Mouse (Mus musculus): Measurements from ENCODE around the gene Ccdc84. TPM values are rescaled to one million over a fixed set of nuclear protein-coding genes. Genes with fewer than 3 reads are reported as not detected.
A peak's percentile ranks its signal among the peaks of the same experiment; 100 is the strongest.

Ccdc84 gene
- polyA plus RNA-seq, 1 experiment from 2014 or later, result 35.7 TPM

DNA sequence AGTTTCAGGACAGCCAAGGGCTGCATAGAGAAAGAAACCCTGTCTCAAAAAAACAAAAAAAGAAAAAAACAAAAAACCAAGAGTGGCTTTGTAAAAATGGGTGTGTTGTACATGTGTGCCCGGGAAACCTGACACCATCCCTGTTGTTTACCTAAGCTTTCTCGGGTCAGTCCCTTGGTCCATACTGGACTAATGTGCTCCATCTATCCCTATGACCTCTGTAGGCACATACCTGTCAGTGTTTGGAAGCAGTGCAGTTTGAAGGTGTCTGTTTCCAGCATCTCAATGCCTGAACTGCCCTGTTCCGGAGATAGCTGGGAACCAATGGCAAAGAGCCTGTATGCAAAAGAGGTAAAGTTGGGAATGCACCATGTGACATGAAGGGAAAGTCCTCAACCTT, 13.4 kb downstream of the Ccdc84 start:
- H3K36me3 ChIP-seq, result peaks cover 63% of the 10 kb centered on the region
- H3K27me3 ChIP-seq (replicated peaks), result no peaks in the 10 kb centered on the region
- ATAC-seq (ENCODE audit: low FRiP score, low read depth), result no peak
- H3K27ac ChIP-seq, result no peak overlapping the region
- H3K4me1 ChIP-seq, result peaks cover 11% of the 10 kb centered on the region
- WGBS, result 86% methylated on average over 3 of the region's 3 CpGs
- H3K4me3 ChIP-seq, result no peak overlapping the region
- no peak overlapping the region for H3K4me2 ChIP-seq (replicated peaks)
- H3K9ac ChIP-seq, result no peak overlapping the region
- H3K9me3 ChIP-seq, result no peaks in the 10 kb centered on the region

DNA sequence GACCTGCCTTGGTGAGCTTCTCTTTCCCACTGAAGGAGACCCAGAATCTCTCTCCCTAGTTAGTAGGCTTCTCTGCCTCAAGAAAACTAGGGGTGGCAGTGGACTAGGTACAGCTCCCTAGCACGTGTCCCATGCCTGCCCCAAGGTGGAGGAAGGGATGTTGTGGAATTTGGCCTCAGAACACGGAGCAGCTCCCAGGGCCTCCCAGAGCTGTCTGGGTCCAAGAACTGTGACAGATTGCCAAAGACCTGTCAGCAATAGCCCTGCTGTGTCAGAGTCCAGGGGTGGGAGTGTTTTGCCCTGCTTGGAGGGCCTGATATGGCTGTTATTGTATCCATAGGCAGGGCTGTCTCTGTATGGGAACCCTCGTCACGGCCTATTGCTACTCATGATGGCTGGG, 17.3 kb downstream of the Ccdc84 start:
- Histone ChIP-seq H3K4me2 (replicated peaks) (no peak overlapping the region), H3K9me3 (no peaks in the 10 kb centered on the region), H3K36me3 (peaks cover 66% of the 10 kb centered on the region), H3K4me1 (peaks cover 24% of the 10 kb centered on the region), H3K27ac (no peak overlapping the region), H3K9ac (no peak overlapping the region), H3K4me3 (no peak overlapping the region; the same call in 1 of the 2 replicates), H3K27me3 (replicated peaks) (no peaks in the 10 kb centered on the region)
- 90% methylated on average over 4 of the region's 4 CpGs for WGBS
- ATAC-seq (ENCODE audit: low FRiP score, low read depth), result no peak

DNA sequence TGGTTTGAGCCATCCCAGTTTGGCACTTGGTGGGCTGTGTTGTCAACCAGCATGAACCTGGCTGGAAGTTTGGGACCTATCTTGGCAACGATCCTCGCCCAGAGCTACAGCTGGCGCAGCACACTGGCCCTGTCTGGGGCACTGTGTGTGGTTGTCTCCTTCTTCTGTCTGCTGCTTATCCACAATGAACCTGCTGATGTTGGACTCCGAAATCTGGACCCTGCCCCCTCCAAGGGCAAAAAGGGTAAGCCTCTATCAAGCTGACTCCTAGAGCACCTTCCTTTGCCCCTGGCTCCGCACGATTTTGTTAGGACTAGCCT, 18.6 kb downstream of the Ccdc84 start:
- Histone ChIP-seq H3K9ac (no peak overlapping the region), H3K4me3 (no peak overlapping the region), H3K4me1 (peaks cover 22% of the 10 kb centered on the region), H3K9me3 (no peaks in the 10 kb centered on the region), H3K4me2 (replicated peaks) (peak overlapping the region; percentile 95; the same call in 1 of the 2 replicates), H3K27ac (no peak overlapping the region), H3K36me3 (peaks cover 62% of the 10 kb centered on the region), H3K27me3 (replicated peaks) (no peaks in the 10 kb centered on the region)
- no peak for ATAC-seq (ENCODE audit: low FRiP score, low read depth)
- WGBS, result 92% methylated on average over 6 of the region's 6 CpGs

DNA sequence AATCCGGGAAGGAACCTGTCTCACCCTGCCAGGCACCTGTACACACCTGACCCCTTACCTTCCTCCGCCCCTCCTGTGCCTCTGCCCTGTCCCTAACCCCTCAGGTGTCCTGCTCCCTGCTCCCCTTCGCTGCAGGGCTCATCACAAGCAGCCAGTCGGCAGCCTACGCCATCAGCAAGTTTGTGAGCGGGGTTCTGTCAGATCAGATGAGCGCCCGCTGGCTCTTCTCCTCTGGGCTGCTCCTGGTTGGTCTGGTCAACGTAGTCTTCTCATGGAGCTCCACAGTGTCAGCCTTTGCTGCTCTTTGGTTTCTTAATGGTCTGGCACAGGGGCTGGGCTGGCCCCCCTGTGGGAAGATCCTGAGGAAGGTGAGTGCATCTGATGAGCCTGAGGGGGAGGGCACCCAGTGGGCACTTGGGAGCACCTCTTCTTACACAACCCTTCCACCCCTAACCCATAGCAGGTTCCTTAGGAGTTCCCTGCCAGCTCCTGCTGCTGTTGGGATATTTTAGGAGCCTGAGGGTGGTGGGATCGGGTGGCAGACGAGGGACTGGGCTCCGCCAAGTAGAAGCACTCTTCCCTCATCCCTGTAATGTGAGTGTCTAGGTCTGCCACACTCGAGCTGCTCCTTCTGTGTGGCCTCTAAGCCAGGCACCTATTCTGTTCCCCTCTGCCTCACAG, 19.1 kb downstream of the Ccdc84 start:
- Histone ChIP-seq H3K27ac (no peak overlapping the region), H3K4me1 (peaks cover 22% of the 10 kb centered on the region), H3K27me3 (replicated peaks) (no peaks in the 10 kb centered on the region), H3K9ac (0 out of 2 replicates have a peak overlapping the region, but pooled peaks have one; percentile 83), H3K4me3 (peak overlapping the region; percentile 70; the same call in 1 of the 2 replicates), H3K4me2 (replicated peaks) (peak overlapping the region; percentile 95), H3K36me3 (peaks cover 57% of the 10 kb centered on the region), H3K9me3 (no peaks in the 10 kb centered on the region)
- no peak for ATAC-seq (ENCODE audit: low FRiP score, low read depth)
- 85% methylated on average over 13 of the region's 13 CpGs for WGBS

DNA sequence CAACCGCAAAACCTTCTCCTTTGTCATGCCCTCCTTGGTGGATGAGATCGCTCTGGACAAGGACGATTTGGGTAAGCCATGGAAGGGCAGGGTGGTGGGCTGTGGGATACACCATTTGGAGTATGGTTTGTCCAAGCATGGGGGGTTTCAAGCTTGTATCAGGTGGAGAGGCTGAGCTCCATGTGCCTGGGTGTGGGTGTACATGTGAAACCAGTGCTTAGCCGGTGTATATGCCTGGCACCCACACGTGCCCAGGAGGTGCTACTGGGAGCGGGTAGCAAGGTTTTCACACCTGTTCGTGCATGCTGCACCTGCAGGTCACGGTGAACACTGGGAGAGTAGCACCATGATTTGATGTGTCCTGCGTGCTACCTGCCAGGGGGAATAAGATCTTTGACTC, 19.8 kb downstream of the Ccdc84 start:
- H3K9ac ChIP-seq, result peak overlapping the region; percentile 83
- WGBS, result 81% methylated on average over 9 of the region's 9 CpGs
- peak overlapping the region; percentile 59; the same call in 1 of the 2 replicates for H3K27ac ChIP-seq
- H3K27me3 ChIP-seq (replicated peaks), result no peaks in the 10 kb centered on the region
- H3K4me3 ChIP-seq, result peak overlapping the region; percentile 70
- H3K4me2 ChIP-seq (replicated peaks), result peak overlapping the region; percentile 95
- H3K36me3 ChIP-seq, result peaks cover 50% of the 10 kb centered on the region
- H3K4me1 ChIP-seq, result peaks cover 22% of the 10 kb centered on the region
- H3K9me3 ChIP-seq, result no peaks in the 10 kb centered on the region
- ATAC-seq (ENCODE audit: low FRiP score, low read depth), result no peak

DNA sequence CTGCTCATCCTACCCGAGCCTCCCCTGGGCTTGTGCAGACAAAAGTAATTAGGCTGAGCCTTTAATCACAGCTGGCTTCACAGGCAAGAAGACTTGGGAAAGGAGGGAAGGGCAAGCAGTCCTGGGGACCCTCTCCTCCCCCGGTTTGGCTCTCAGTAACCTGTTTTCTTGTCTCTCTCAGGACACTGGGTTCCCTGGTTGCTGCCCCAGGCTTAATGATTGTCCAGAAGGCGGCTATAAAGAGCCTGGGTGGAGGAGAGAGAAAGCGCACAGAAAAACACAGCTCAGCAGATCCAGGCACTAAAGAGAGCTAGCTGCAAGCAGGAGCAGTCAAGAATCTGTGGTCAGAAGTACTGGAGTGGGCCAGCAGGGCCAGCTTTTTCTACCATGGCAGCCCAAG, 20.3 kb downstream of the Ccdc84 start:
- no peaks in the 10 kb centered on the region for H3K9me3 ChIP-seq
- peak overlapping the region; percentile 83 for H3K9ac ChIP-seq
- H3K4me3 ChIP-seq, result peak overlapping the region; percentile 70
- no peak for ATAC-seq (ENCODE audit: low FRiP score, low read depth)
- WGBS, result 7% methylated on average over 4 of the region's 4 CpGs
- peaks cover 45% of the 10 kb centered on the region for H3K36me3 ChIP-seq
- no peaks in the 10 kb centered on the region for H3K27me3 ChIP-seq (replicated peaks)
- peaks cover 22% of the 10 kb centered on the region for H3K4me1 ChIP-seq
- peak overlapping the region; percentile 59; the same call in 1 of the 2 replicates for H3K27ac ChIP-seq
- peak overlapping the region; percentile 95 for H3K4me2 ChIP-seq (replicated peaks)

DNA sequence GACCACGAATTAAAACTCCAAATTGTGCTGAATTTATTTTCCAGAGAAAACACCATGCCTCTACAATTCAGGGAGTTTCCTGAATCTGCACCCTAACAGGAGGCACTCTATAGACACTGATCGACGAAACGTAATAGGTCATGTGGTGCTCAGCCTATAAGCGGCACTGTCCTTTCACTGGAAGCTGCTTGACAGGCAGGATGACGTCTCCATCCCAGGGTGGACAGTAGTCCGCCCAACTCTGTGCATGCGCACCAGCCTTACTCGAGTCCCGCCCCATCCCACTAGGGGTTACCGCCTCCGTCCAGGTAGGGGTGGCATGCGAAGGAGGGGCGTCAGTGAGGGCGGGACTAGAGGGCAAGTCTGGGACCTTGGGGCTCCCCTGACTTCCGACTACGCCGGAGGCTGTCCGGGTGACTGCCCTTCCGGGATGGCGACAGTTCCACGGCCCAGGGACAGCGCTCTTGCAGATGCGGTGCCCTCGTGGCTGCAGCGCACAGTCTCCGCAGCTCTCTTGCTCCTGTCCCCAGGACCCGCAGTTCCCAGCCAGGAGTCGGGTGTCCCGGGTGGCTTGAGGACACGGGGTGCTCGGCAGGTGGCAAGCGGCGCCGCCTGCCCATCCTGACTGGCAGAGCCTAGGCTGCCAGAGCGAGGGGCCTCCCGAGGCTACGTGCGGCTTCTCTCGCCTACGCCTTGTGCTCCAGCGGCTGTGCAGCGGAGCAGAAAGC, 21.5 kb downstream of the Ccdc84 start, which contains the start of gene Slc37a4:
Gene Slc37a4 (plus strand): TSS at position 169 of the 728 bp plus-strand sequence.
- Histone ChIP-seq H3K36me3 (peaks cover 39% of the 10 kb centered on the region), H3K9me3 (no peaks in the 10 kb centered on the region), H3K27me3 (replicated peaks) (no peaks in the 10 kb centered on the region), H3K4me2 (replicated peaks) (peak within 1 kb of the TSS; percentile 95), H3K27ac (peak within 1 kb of the TSS; percentile 80; the same call in 1 of the 2 replicates), H3K9ac (peak within 1 kb of the TSS; percentile 83), H3K4me1 (peaks cover 22% of the 10 kb centered on the region), H3K4me3 (peak within 1 kb of the TSS; percentile 70)
- under 1% methylated on average over 43 of the region's 43 CpGs for WGBS
- peak; percentile 97 for ATAC-seq (ENCODE audit: low FRiP score, low read depth)

DNA sequence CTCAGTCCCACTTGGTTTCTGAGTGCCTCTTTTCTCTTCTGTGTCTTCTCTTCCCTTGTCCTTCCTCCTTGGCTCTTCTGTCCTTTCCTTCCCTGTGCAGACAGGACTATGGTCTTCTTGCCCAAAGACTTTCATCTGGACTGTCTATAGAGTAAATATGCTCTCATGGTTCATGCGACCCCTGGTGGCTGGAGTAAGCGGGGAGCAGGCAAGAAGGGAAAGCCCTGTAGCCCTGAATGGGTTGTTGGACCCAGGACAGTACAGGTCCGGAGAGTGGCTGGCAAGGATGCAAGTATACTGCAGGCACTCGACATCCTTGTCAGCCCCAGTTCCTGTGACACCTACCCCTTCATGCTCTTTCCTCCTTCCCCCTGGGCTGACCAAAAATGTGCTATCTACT, 26.9 kb downstream of the Ccdc84 start:
- no peaks in the 10 kb centered on the region for H3K27me3 ChIP-seq (replicated peaks)
- H3K4me2 ChIP-seq (replicated peaks), result no peak overlapping the region
- H3K36me3 ChIP-seq, result peaks cover 57% of the 10 kb centered on the region
- ATAC-seq (ENCODE audit: low FRiP score, low read depth), result 0 out of 2 replicates have a peak, but pooled peaks have one; percentile 25
- H3K4me1 ChIP-seq, result peaks cover 4% of the 10 kb centered on the region; the same call in 1 of the 2 replicates
- no peak overlapping the region for H3K27ac ChIP-seq
- WGBS, result 41% methylated on average over 4 of the region's 4 CpGs
- no peaks in the 10 kb centered on the region for H3K9me3 ChIP-seq
- H3K9ac ChIP-seq, result no peak overlapping the region
- no peak overlapping the region for H3K4me3 ChIP-seq

DNA sequence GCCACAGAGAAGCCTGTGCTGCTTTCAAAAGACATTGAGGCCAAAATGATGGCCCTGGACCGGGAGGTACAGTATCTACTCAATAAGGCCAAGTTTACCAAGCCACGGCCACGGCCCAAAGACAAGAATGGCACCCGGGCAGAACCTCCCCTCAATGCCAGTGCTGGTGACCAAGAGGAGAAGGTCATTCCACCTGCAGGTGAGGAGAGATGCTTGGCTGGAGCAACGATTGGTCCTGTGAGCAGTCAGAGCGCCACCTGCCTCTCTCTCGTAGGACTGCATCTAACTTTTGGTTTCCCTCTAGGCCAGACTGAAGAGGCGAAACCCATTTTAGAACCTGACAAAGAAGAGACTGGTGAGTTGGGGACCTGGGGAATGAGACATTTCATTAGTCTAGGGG, 29.1 kb downstream of the Ccdc84 start:
- 68% methylated on average over 8 of the region's 8 CpGs for WGBS
- Histone ChIP-seq H3K27ac (no peak overlapping the region), H3K4me2 (replicated peaks) (no peak overlapping the region), H3K4me1 (no peaks in the 10 kb centered on the region), H3K9me3 (no peaks in the 10 kb centered on the region), H3K27me3 (replicated peaks) (no peaks in the 10 kb centered on the region), H3K9ac (no peak overlapping the region), H3K36me3 (peaks cover 78% of the 10 kb centered on the region), H3K4me3 (no peak overlapping the region)
- ATAC-seq (ENCODE audit: low FRiP score, low read depth), result no peak

DNA sequence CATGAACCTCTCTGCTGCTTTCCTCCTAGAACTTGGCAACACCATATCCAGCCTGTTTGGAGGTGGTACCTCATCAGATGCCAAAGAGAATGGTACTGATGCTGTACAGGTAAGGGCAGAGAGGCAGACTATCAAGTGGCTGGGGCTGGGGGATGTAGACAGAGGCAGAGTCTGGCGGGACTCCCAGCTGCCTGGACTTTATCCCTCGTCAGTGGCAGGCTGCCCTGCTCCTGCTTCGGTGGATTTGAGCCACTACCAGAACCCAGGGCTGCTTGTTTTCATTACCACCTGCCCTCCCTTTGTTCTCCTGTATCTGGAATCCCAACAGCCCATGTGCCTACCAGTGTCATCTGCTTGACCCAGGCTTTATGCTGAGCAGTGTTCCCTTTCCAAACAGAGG, 31.1 kb downstream of the Ccdc84 start:
- Histone ChIP-seq H3K9ac (no peak overlapping the region), H3K9me3 (no peaks in the 10 kb centered on the region), H3K4me2 (replicated peaks) (no peak overlapping the region), H3K36me3 (peaks cover 94% of the 10 kb centered on the region), H3K4me1 (no peaks in the 10 kb centered on the region), H3K27me3 (replicated peaks) (no peaks in the 10 kb centered on the region), H3K4me3 (no peak overlapping the region), H3K27ac (no peak overlapping the region)
- WGBS, result 85% methylated on average over 3 of the region's 3 CpGs
- ATAC-seq (ENCODE audit: low FRiP score, low read depth), result no peak

DNA sequence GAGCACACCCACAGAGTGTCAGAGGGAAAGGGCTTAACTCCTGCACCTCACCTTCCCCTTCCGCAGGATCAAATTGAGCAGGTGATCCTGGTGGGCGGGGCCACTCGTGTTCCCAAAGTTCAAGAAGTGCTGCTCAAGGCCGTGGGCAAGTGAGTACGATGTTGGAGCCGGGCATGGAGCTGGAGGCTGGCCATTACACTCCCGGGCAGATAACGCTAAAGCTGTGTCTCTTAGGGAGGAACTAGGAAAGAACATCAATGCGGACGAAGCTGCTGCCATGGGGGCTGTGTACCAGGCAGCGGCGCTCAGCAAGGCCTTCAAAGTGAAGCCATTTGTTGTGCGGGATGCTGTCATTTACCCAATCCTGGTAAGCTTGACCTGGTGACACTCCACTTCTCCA, 33.8 kb downstream of the Ccdc84 start:
- no peak for ATAC-seq (ENCODE audit: low FRiP score, low read depth)
- Histone ChIP-seq H3K4me3 (no peak overlapping the region), H3K9me3 (no peaks in the 10 kb centered on the region), H3K4me1 (peaks cover 13% of the 10 kb centered on the region), H3K27ac (no peak overlapping the region), H3K9ac (no peak overlapping the region), H3K27me3 (replicated peaks) (no peaks in the 10 kb centered on the region), H3K36me3 (peaks cover 85% of the 10 kb centered on the region), H3K4me2 (replicated peaks) (no peak overlapping the region)
- 94% methylated on average over 13 of the region's 13 CpGs for WGBS

DNA sequence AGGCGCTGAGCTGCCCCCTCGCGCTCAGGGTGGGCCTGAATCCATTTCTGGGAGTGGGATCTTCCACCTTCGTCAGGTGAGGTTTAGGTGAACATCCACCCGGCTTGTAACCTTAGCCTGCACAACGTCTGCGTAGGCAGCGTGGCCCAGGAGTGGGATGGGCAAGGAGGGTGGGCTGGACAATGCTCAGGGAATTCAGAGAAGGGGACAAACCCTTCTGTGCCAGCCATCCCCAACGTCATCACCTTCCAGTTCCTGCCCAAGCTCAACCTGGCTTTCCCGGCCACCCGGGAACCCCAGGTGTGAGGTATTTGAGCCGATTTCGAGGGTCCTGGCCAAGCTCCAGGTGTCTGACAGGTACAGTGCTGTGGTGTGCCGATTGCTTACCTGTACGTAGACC, 38.5 kb downstream of the Ccdc84 start:
- H3K36me3 ChIP-seq, result peaks cover 39% of the 10 kb centered on the region
- WGBS, result 12% methylated on average over 15 of the region's 15 CpGs
- H3K27me3 ChIP-seq (replicated peaks), result no peaks in the 10 kb centered on the region
- H3K4me3 ChIP-seq, result peak overlapping the region; percentile 88
- ATAC-seq (ENCODE audit: low FRiP score, low read depth), result peak; percentile 38
- peak overlapping the region; percentile 89 for H3K4me2 ChIP-seq (replicated peaks)
- H3K4me1 ChIP-seq, result peaks cover 21% of the 10 kb centered on the region
- no peaks in the 10 kb centered on the region for H3K9me3 ChIP-seq
- H3K9ac ChIP-seq, result peak overlapping the region; percentile 89
- peak overlapping the region; percentile 54 for H3K27ac ChIP-seq

Measured in neural tube, embryonic 12.5 days (tissue).